15 mouse cellular contexts compared by ENCODE assay signal in genomic region chr7:98769111-98769734, GRCm38 (mm10).
A peak's percentile ranks its signal among the peaks of the same experiment; 100 is the strongest.
DNase-seq lines count a peak whose midpoint lies in the region; ATAC-seq lines count a peak whose summit lies in the region.
"Had no signal": no experiment of that assay in that cellular context is flagged by ENCODE, and none has a peak within 500 bp of the region (broad histone marks: within the 10 kb centered on the region; RNA-seq: fewer than 3 reads in every experiment).

No protein-coding gene starts in this region.

- no peaks in the 10 kb centered on the region for H3K36me3 ChIP-seq in heart, embryonic 15.5 days
- no peaks in the 10 kb centered on the region for H3K36me3 ChIP-seq in lung, embryonic 16.5 days (ENCODE audit: control insufficient read depth, insufficient read depth, low read length)
- no peaks in the 10 kb centered on the region for H3K36me3 ChIP-seq in limb, embryonic 12.5 days

- peaks cover 29% of the 10 kb centered on the region for H3K4me1 ChIP-seq in heart, embryonic 15.5 days (replicated peaks)
- peaks cover 31% of the 10 kb centered on the region for H3K4me1 ChIP-seq in lung, embryonic 16.5 days (replicated peaks; ENCODE audit: control insufficient read depth, insufficient read depth, low read length)
- peaks cover 41% of the 10 kb centered on the region for H3K4me1 ChIP-seq in limb, embryonic 12.5 days (replicated peaks)

- H3K27me3 ChIP-seq in heart, embryonic 15.5 days = 0 out of 2 replicates have a peak, but pooled peaks cover 2% of the 10 kb centered on the region
- H3K27me3 ChIP-seq in lung, embryonic 16.5 days (ENCODE audit: control insufficient read depth, insufficient read depth, low read depth, low read length) = no peaks in the 10 kb centered on the region
- H3K27me3 ChIP-seq in limb, embryonic 12.5 days = peaks cover 36% of the 10 kb centered on the region; the same call in 1 of the 2 replicates

- H3K9me3 ChIP-seq in heart, embryonic 15.5 days (replicated peaks) = no peaks in the 10 kb centered on the region
- H3K9me3 ChIP-seq in lung, embryonic 16.5 days (ENCODE audit: control insufficient read depth, low read length) = no peaks in the 10 kb centered on the region
- H3K9me3 ChIP-seq in limb, embryonic 12.5 days = no peaks in the 10 kb centered on the region

- no peak overlapping the region for H3K4me3 ChIP-seq in heart, embryonic 15.5 days
- no peak overlapping the region for H3K4me3 ChIP-seq in lung, embryonic 16.5 days (ENCODE audit: low read length)
- H3K4me3 ChIP-seq in limb, embryonic 12.5 days (replicated peaks) = no peak overlapping the region

- WGBS in heart, embryonic 15.5 days = 8% methylated on average over 1 of the region's 1 CpGs
- 17% methylated on average over 1 of the region's 1 CpGs for WGBS in lung, embryonic 16.5 days
- 65% methylated on average over 1 of the region's 1 CpGs for whole genome bisulfite sequencing in limb, embryonic 12.5 days

- ATAC-seq in heart, embryonic 15.5 days (replicated peaks; ENCODE audit: insufficient number of reproducible peaks, insufficient read depth, low FRiP score, low read depth) = 0 out of 2 replicates have a peak, but pooled peaks have one; percentile 48
- peak; percentile 72 for ATAC-seq in lung, embryonic 16.5 days (ENCODE audit: low read depth)
- no peak for ATAC-seq in limb, embryonic 12.5 days (ENCODE audit: insufficient number of reproducible peaks, insufficient read depth, low FRiP score, low TSS enrichment, low read depth)
- ATAC-seq: forebrain, embryonic 14.5 days had no signal

- no peak overlapping the region for H3K4me2 ChIP-seq in heart, embryonic 15.5 days
- no peak overlapping the region for H3K4me2 ChIP-seq in lung, embryonic 16.5 days (ENCODE audit: low read depth, low read length)
- H3K4me2 ChIP-seq in limb, embryonic 12.5 days = no peak overlapping the region

- H3K9ac ChIP-seq in heart, embryonic 15.5 days = no peak overlapping the region
- H3K9ac ChIP-seq in lung, embryonic 16.5 days (ENCODE audit: low read length) = no peak overlapping the region
- H3K9ac ChIP-seq in limb, embryonic 12.5 days (replicated peaks) = no peak overlapping the region

- DNase-seq in heart, postnatal 10 days = no peak
- no peak for DNase-seq in lung, postnatal 4 days
- DNase-seq in ZHBTc4 (ENCODE audit: low read depth, low spot score) = peak; percentile 57
- DNase-seq in right cerebral cortex, adult 2 months (ENCODE audit: low spot score in 2 of 2) = no peak
- DNase-seq in embryo, embryonic 10 days (ENCODE audit: low spot score) = no peak
- DNase-seq: adrenal gland, postnatal 36 days; cerebellum, adult 11-12 months; gastrocnemius, postnatal 10 days; kidney, adult 11 months; lung, postnatal 10 days; right cerebral cortex, postnatal 4 days had no signal

- peak overlapping the region; percentile 58 for H3K27ac ChIP-seq in heart, embryonic 15.5 days
- peak overlapping the region; percentile 80 for H3K27ac ChIP-seq in lung, embryonic 16.5 days (ENCODE audit: low read length)
- 0 out of 2 replicates have a peak overlapping the region, but pooled peaks have one; percentile 31 for H3K27ac ChIP-seq in limb, embryonic 12.5 days

- intact Hi-C loops in heart, postnatal 10 days (cut with DNase I) = no loop called here
